Mouse (Mus musculus): Measurements from ENCODE around the gene Ccdc92b. TPM values are rescaled to one million over a fixed set of nuclear protein-coding genes. Genes with fewer than 3 reads are reported as not detected.

The Ccdc92b gene
- polyA plus RNA-seq, 1 experiment, result not detected

DNA sequence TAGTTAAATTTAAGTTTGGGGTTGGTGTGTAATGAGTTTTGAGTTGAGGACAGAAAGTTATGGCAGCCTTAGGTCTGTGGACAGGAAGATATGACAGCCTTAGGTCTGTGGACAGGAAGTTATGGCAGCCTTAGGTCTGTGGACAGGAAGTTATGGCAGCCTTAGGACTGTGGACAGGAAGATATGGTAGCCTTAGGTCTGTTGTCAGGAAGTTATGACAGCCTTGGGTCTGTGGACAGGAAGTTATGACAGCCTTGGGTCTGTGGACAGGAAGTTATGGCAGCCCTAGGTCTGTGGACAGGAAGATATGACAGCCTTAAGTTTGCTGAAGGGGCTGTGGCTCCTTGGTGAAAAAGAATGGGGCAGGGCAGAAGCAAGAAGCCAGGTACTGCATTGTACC lies 5.9 kb downstream of the Ccdc92b start:
- Histone ChIP-seq H3K4me1 (ENCODE audit: control insufficient read depth, insufficient read depth, low read length) (peaks cover 9% of the 10 kb centered on the region), H3K4me3 (ENCODE audit: insufficient read depth, low read depth, low read length) (no peak overlapping the region), H3K27ac (ENCODE audit: insufficient read depth, low read depth, low read length) (no peak overlapping the region)
- TF ChIP-seq CTCF (IDR thresholded peaks at IDR 0.05; ENCODE audit: insufficient read depth, low read depth, low read length), result no peak
- TF ChIP-seq POLR2A (IDR thresholded peaks at IDR 0.05; ENCODE audit: insufficient read depth, low read depth, low read length), result no peak

DNA sequence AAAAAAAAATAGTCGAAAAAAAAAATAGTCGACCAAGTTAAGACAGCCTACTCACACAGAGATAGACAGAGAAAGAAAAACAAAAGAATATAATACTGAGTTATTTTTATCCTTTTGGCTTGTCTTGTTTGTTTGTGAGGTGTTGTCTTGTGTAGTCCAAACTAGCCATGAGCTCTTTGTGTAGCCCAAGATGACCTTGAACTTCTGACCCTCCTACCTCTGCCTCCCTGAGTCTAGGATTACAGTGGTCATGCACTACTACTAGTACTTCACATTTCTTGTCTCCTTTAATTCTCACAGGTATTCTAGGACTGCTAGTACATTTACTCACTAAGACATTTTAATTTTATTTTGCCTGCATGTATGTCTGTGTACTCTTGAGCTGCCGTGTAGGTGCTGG lies 8.1 kb downstream of the Ccdc92b start:
- TF ChIP-seq CTCF (IDR thresholded peaks at IDR 0.05; ENCODE audit: insufficient read depth, low read depth, low read length), result no peak
- TF ChIP-seq POLR2A (IDR thresholded peaks at IDR 0.05; ENCODE audit: insufficient read depth, low read depth, low read length), result no peak
- WGBS, result 75% methylated on average over 3 of the region's 3 CpGs
- Histone ChIP-seq H3K4me1 (ENCODE audit: control insufficient read depth, insufficient read depth, low read length) (peaks cover 6% of the 10 kb centered on the region), H3K4me3 (ENCODE audit: insufficient read depth, low read depth, low read length) (no peak overlapping the region), H3K27ac (ENCODE audit: insufficient read depth, low read depth, low read length) (no peak overlapping the region)

DNA sequence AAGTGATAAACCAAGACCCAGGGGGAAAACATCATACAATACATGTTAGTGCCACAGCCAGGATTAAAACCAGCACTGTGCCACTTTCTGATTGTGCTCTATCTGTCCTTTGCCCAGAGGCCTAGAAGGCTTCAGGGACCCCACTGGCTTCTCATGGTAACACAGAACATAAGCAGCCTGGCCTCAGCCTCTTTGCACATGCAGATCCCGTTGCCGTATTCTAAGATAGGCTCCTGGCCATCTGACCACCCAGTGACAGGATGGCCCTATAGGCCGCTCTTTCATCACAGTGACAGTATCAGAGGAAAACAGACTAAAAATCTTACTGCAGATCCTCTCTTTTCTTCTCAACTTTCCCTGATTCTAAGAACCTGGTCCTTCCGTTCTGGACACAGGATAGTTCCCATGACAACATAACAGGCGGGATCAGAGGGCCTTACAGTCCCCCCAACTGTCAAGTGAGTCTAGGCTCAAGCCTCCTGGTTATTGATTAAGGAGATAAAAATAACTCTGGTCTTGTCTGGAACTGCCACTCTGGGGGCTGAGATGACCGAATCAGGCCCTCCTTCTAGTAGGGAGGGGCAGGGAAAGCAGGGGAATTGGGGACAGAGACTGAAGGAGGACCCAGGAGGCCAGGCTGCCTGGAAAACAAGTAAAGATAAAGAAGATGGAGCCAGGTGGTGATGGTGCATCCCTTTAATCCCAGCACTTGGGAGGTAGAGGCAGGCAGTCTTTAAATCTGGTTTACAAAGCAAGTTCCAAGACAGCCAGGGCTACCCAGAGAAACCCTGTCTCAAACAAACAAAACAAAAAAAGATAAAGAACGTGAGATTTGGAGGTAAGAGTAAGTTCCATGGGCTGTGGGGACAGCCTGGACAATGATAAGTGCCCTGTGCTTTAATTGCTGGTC lies 12.7 kb downstream of the Ccdc92b start:
- 78% methylated on average over 7 of the region's 7 CpGs for WGBS
- H3K4me1 ChIP-seq (ENCODE audit: control insufficient read depth, insufficient read depth, low read length), result no peaks in the 10 kb centered on the region
- TF ChIP-seq CTCF (IDR thresholded peaks at IDR 0.05; ENCODE audit: insufficient read depth, low read depth, low read length) (no peak), POLR2A (IDR thresholded peaks at IDR 0.05; ENCODE audit: insufficient read depth, low read depth, low read length) (no peak)
- H3K27ac ChIP-seq (ENCODE audit: insufficient read depth, low read depth, low read length), result no peak overlapping the region
- H3K4me3 ChIP-seq (ENCODE audit: insufficient read depth, low read depth, low read length), result no peak overlapping the region

DNA sequence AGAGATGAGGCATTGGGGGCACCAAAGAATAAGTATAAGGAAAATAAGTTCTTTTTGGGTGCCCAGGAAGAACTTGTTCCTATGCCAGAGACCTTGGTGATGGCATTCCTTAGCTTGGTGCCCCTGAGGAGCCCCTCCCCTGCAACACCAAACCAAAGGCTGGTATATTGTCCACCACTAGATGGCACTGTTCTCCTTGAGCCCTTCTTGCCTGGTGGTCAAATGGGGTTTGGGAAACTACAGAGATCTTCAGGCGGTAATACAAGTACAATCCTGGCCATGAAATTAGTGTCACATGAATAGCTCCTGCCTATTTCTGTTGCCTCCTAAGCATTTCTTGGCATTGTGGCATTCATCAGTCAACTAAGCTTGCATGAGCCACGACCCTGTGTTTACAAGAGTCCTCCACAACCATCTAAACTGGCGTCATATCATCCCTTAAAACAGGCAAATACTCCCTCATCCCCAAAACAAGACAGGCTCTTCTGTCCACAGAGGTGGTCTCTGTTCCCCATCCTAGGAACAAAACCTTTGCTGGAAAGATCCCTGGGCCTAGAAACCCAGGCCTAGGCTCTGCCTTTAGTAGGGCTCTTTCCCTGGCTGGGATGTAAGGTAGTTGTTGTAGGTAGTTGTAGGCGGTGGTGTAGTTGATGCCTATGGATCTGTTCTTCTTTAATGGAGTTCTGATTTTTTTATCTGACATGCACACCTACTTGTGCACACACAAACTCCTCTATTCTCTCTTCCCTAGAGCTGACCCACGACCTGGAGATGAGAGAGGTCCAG lies 15.3 kb downstream of the Ccdc92b start:
- peaks cover 15% of the 10 kb centered on the region for H3K4me1 ChIP-seq (ENCODE audit: control insufficient read depth, insufficient read depth, low read length)
- no peak overlapping the region for H3K4me3 ChIP-seq (ENCODE audit: insufficient read depth, low read depth, low read length)
- no peak overlapping the region for H3K27ac ChIP-seq (ENCODE audit: insufficient read depth, low read depth, low read length)
- no peak for TF ChIP-seq POLR2A (IDR thresholded peaks at IDR 0.05; ENCODE audit: insufficient read depth, low read depth, low read length)
- TF ChIP-seq CTCF (IDR thresholded peaks at IDR 0.05; ENCODE audit: insufficient read depth, low read depth, low read length), result peak; percentile 50
- 69% methylated on average over 5 of the region's 5 CpGs for WGBS

DNA sequence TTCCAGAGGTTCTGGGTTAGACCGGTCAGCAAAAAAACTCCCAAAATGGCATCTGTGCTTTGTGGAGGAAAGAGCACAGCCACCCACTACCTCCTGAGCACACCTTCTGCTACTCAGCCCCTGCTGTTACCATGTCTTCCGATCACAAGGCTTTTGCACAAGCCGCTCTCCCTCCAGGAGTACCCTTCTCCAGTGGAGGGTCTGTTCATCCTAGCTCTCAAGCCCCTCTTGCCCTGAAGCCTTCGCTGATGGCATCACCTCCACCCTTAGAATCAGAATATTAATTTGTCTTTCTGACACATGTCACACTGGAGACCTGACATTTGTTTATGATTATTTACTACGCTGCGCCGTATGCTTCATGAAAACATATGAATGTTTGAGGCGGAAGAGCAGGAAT lies 18.1 kb downstream of the Ccdc92b start:
- Histone ChIP-seq H3K27ac (ENCODE audit: insufficient read depth, low read depth, low read length) (peak overlapping the region; percentile 34), H3K4me1 (ENCODE audit: control insufficient read depth, insufficient read depth, low read length) (peaks cover 15% of the 10 kb centered on the region), H3K4me3 (ENCODE audit: insufficient read depth, low read depth, low read length) (peak overlapping the region; percentile 58)
- WGBS, result 26% methylated on average over 8 of the region's 8 CpGs
- TF ChIP-seq POLR2A (IDR thresholded peaks at IDR 0.05; ENCODE audit: insufficient read depth, low read depth, low read length) (no peak), CTCF (IDR thresholded peaks at IDR 0.05; ENCODE audit: insufficient read depth, low read depth, low read length) (no peak)

DNA sequence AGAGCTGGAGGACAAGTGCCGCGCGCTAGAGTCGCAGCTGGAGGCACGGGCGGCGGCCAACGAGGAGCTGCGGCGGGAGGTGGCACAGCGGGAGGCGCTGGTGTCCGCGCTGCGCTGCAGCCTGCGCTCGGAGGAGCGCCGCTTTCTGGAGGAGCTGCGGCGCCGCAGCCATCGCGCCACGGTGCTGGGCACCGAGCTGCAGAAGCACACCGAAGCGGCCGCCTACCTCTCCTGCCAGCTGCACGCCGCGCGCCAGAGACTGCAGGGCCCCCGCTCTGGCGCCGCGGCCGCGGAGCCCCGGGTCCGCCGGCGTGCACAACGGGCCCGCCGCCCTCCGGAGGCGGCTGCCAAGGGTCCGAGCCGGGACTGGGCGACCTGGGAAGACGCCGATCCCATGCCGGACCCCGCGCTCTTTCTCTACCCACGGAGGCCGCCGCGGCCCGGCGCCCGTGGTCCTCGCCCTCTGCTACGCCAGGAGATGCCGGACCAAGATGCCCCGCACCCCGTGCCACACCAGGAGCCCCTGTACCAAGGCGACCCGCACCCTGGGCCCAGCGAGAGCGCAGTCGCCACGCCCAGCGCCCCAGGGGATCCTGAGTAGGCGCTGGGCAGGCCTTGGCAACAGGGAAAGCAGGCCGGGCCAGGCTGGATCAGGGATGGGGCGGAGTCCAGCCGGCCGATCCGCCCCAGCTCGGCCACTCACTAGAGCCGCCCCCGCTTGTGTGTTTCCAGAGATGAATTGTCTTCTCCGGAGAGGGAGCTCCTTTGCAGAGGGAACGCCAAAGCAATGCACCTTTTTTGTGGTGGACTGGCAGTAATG lies 18.8 kb downstream of the Ccdc92b start:
- peak overlapping the region; percentile 58 for H3K4me3 ChIP-seq (ENCODE audit: insufficient read depth, low read depth, low read length)
- peaks cover 15% of the 10 kb centered on the region for H3K4me1 ChIP-seq (ENCODE audit: control insufficient read depth, insufficient read depth, low read length)
- no peak for TF ChIP-seq POLR2A (IDR thresholded peaks at IDR 0.05; ENCODE audit: insufficient read depth, low read depth, low read length)
- TF ChIP-seq CTCF (IDR thresholded peaks at IDR 0.05; ENCODE audit: insufficient read depth, low read depth, low read length), result peak; percentile 37; the same call in 1 of the 2 replicates
- H3K27ac ChIP-seq (ENCODE audit: insufficient read depth, low read depth, low read length), result peak overlapping the region; percentile 52
- 3% methylated on average over 86 of the region's 86 CpGs for WGBS

DNA sequence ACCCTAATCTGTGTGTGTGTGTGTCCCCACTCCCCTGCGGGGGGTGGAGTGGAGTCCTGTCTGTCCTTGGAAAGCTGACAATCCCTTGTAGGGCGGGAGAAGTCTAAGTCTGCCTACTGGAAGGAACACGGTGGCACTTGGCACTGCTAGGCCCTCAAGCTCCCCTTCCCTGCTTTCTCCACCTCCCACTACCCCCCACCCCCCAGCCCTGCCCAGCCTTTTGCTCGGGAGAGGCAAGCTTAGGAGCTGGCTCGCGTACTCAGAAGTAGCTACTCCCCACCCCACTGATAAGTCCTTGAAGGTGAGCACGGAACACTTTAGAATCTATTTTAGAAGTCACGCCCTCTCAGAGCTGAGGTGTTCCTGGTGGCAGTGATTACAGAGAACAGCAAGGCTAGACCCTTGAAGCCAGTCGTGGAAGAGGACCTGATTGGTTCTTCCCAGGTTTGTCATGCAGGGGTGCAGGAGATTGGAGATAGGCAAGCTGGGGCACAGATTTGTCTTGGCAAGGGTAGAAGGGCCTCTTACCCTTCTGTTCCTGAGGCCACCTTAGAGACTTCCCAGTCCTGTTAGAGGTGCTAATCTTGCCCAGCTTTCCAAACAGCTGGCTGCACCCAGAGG lies 19.5 kb downstream of the Ccdc92b start:
- 28% methylated on average over 9 of the region's 9 CpGs for WGBS
- Histone ChIP-seq H3K27ac (ENCODE audit: insufficient read depth, low read depth, low read length) (0 out of 2 replicates have a peak overlapping the region, but pooled peaks have one; percentile 52), H3K4me1 (ENCODE audit: control insufficient read depth, insufficient read depth, low read length) (peaks cover 15% of the 10 kb centered on the region), H3K4me3 (ENCODE audit: insufficient read depth, low read depth, low read length) (peak overlapping the region; percentile 58)
- TF ChIP-seq CTCF (IDR thresholded peaks at IDR 0.05; ENCODE audit: insufficient read depth, low read depth, low read length) (no peak), POLR2A (IDR thresholded peaks at IDR 0.05; ENCODE audit: insufficient read depth, low read depth, low read length) (no peak)

DNA sequence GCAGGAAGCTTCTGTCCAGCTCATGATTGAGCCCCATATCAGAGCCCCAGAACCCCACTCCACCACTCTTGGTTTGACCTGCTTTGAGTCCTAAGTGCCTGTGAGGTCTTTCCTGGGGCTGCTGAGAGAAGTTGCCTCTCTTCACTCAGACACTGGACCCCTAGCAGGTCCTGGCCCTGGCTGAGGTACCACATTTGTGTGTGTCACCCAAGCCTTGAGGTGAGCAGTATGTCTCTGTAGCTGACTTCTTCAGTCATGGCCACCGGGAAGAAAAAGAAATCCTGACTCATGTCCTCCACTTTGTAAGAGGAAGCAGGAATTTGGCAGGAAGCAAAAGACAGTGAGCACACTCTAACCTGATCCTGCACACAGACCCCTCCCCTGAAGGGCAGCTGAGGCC lies 20.2 kb downstream of the Ccdc92b start:
- Histone ChIP-seq H3K4me3 (ENCODE audit: insufficient read depth, low read depth, low read length) (no peak overlapping the region), H3K4me1 (ENCODE audit: control insufficient read depth, insufficient read depth, low read length) (peaks cover 15% of the 10 kb centered on the region), H3K27ac (ENCODE audit: insufficient read depth, low read depth, low read length) (no peak overlapping the region)
- WGBS, result 56% methylated on average over 1 of the region's 1 CpGs
- TF ChIP-seq POLR2A (IDR thresholded peaks at IDR 0.05; ENCODE audit: insufficient read depth, low read depth, low read length) (no peak), CTCF (IDR thresholded peaks at IDR 0.05; ENCODE audit: insufficient read depth, low read depth, low read length) (no peak)

Measured in olfactory bulb, adult 2 months (tissue).